Mouse (Mus musculus): Measurements from ENCODE around the gene Gmeb2. TPM values are rescaled to one million over a fixed set of nuclear protein-coding genes. Genes with fewer than 3 reads are reported as not detected.

Gmeb2 gene
- total and polyA plus RNA-seq, 3 experiments = 15.4 to 28.4 (median 15.5) TPM

GRCm38 (mm10) chr2:181274639-181275038, 13.2 kb downstream of the Gmeb2 start:
- DNase-seq = no peak

GRCm38 (mm10) chr2:181273829-181274228, 14.0 kb downstream of the Gmeb2 start:
- no peak for DNase-seq

GRCm38 (mm10) chr2:181272092-181272491, 15.7 kb downstream of the Gmeb2 start:
- DNase-seq = no peak

GRCm38 (mm10) chr2:181266839-181267238, 21.0 kb downstream of the Gmeb2 start:
- DNase-seq = no peak

GRCm38 (mm10) chr2:181253248-181253647, 34.6 kb downstream of the Gmeb2 start:
- DNase-seq = no peak

GRCm38 (mm10) chr2:181251841-181252240, 36.0 kb downstream of the Gmeb2 start:
- DNase-seq = no peak

- no peak for DNase-seq
These were observed 38.6 kb downstream of the Gmeb2 start for GRCm38 (mm10) chr2:181249217-181249616.

- no peak for DNase-seq
These were observed 42.8 kb downstream of the Gmeb2 start for GRCm38 (mm10) chr2:181245031-181245430.

- DNase-seq = peak; percentile 44
These were observed 44.0 kb downstream of the Gmeb2 start for GRCm38 (mm10) chr2:181243706-181244394.

GRCm38 (mm10) chr2:181242314-181242665, 45.5 kb downstream of the Gmeb2 start:
- DNase-seq = no peak

GRCm38 (mm10) chr2:181241602-181242313, 46.1 kb downstream of the Gmeb2 start, which contains the start of gene Helz2:
Gene Helz2 (minus strand): TSS chr2:181242027.
- DNase-seq = peak; percentile 78

GRCm38 (mm10) chr2:181240806-181241440, 46.9 kb downstream of the Gmeb2 start:
- no peak for DNase-seq

- DNase-seq = no peak
These were observed 48.6 kb downstream of the Gmeb2 start for GRCm38 (mm10) chr2:181239261-181239660.

GRCm38 (mm10) chr2:181238861-181239260, 49.0 kb downstream of the Gmeb2 start:
- DNase-seq = no peak

- no peak for DNase-seq
These were observed 49.7 kb downstream of the Gmeb2 start for GRCm38 (mm10) chr2:181238091-181238610.

- DNase-seq = no peak
These were observed 50.4 kb downstream of the Gmeb2 start for GRCm38 (mm10) chr2:181237251-181238014.

GRCm38 (mm10) chr2:181235681-181236566, 51.9 kb downstream of the Gmeb2 start:
- DNase-seq = no peak

GRCm38 (mm10) chr2:181234680-181235079, 53.2 kb downstream of the Gmeb2 start:
- DNase-seq = no peak

GRCm38 (mm10) chr2:181233443-181233842, 54.4 kb downstream of the Gmeb2 start:
- no peak for DNase-seq

- DNase-seq = no peak
These were observed 56.7 kb downstream of the Gmeb2 start for GRCm38 (mm10) chr2:181231171-181231570.

GRCm38 (mm10) chr2:181228335-181228734, 59.5 kb downstream of the Gmeb2 start:
- no peak for DNase-seq

Measured in adrenal gland, adult 2 months (tissue).